Mouse (Mus musculus) CH12.LX (cell line): ENCODE measurements around the gene Nkain1. TPM values are rescaled to one million over a fixed set of nuclear protein-coding genes. Genes with fewer than 3 reads are reported as not detected.

Experiments
- DNase-seq: peaks from one replicate; pipeline ENCODE4 v3.0.0-alpha.2; 2013; ENCODE audit errors: extremely low read depth
- H3K27ac ChIP-seq: 2 replicates; pipeline ENCODE4 v1.5.1; 2012; ENCODE audit warnings: low read depth, mild to moderate bottlenecking, control low read depth, moderate library complexity; ENCODE audit not compliant: insufficient read depth
- H3K27me3 ChIP-seq: replicated peaks from 2 replicates; pipeline ENCODE3; 2012; ENCODE audit warnings: inconsistent platforms
- H3K36me3 ChIP-seq, 2 experiments: replicated peaks in 1 of 2; 2 replicates each; pipeline versions ENCODE3 to v1.6.1; 2012; ENCODE audit warnings: inconsistent platforms in 1 of 2, low read length in 1 of 2, mild to moderate bottlenecking in 1 of 2, mixed read lengths in 1 of 2, moderate library complexity in 1 of 2; ENCODE audit not compliant: control insufficient read depth in 1 of 2, insufficient read depth in 1 of 2
- H3K4me1 ChIP-seq, 2 experiments: 2 replicates each; pipeline ENCODE4 v1.6.1; 2012; ENCODE audit warnings: inconsistent platforms in 1 of 2, moderate library complexity in 1 of 2; ENCODE audit not compliant: insufficient read depth in 2 of 2, control insufficient read depth in 1 of 2
- H3K4me2 ChIP-seq: 2 replicates; pipeline ENCODE4 v1.6.1; 2012; ENCODE audit warnings: low read depth, mild to moderate bottlenecking, control low read depth; ENCODE audit not compliant: poor library complexity, insufficient read depth, severe bottlenecking
- H3K4me3 ChIP-seq, 3 experiments: fragments of 150-350 bp in 1 of 3; sonication (generic) in 1 of 3; replicated peaks in 1 of 3; 2 replicates each; pipeline versions ENCODE3 to v1.5.1; 2011 to 2012; ENCODE audit warnings: low read depth in 2 of 3, low read length in 2 of 3, mild to moderate bottlenecking in 2 of 3, moderate library complexity in 2 of 3, control low read depth in 1 of 3, improper control_type of control experiment in 1 of 3, inconsistent platforms in 1 of 3, mixed read lengths in 1 of 3; ENCODE audit not compliant: poor library complexity in 1 of 3
- H3K79me2 ChIP-seq: replicated peaks from 2 replicates; pipeline ENCODE4 v1.6.1; 2012; ENCODE audit warnings: mild to moderate bottlenecking, moderate library complexity; ENCODE audit not compliant: control insufficient read depth, poor library complexity, insufficient read depth, severe bottlenecking; ENCODE audit errors: extremely low read depth
- H3K9ac ChIP-seq: 2 replicates; pipeline ENCODE4 v1.6.1; 2012; ENCODE audit warnings: low read depth, mild to moderate bottlenecking, control low read depth, moderate library complexity; ENCODE audit not compliant: insufficient read depth
- H3K9me3 ChIP-seq: replicated peaks from 2 replicates; pipeline ENCODE3; 2012; ENCODE audit warnings: low read length, inconsistent platforms, mixed read lengths
- ETS1 ChIP-seq: conservative IDR thresholded peaks from 2 replicates; pipeline ENCODE4 v1.6.1; 2012; ENCODE audit warnings: low read depth, mild to moderate bottlenecking, inconsistent platforms, low read length, improper control_type of control experiment, moderate library complexity
- JUND ChIP-seq: conservative IDR thresholded peaks from 2 replicates; pipeline ENCODE4 v1.6.1; 2011; ENCODE audit warnings: low read depth, low read length, improper control_type of control experiment
- MAFK ChIP-seq: IDR thresholded peaks from 2 replicates; pipeline ENCODE4 v1.6.1; 2011; ENCODE audit warnings: low read length, improper control_type of control experiment; ENCODE audit not compliant: insufficient replicate concordance
- MAX ChIP-seq: IDR thresholded peaks from 2 replicates; pipeline ENCODE4 v1.6.1; 2011; ENCODE audit warnings: low read length, improper control_type of control experiment
- MAZ ChIP-seq: IDR thresholded peaks from 2 replicates; pipeline ENCODE4 v1.6.1; 2012; ENCODE audit warnings: low read depth, mild to moderate bottlenecking, inconsistent platforms, low read length, improper control_type of control experiment, moderate library complexity
- TCF12 ChIP-seq: IDR thresholded peaks from 2 replicates; pipeline ENCODE4 v1.6.1; 2014; ENCODE audit warnings: low read depth, mild to moderate bottlenecking, inconsistent platforms, low read length, improper control_type of control experiment
- UBTF ChIP-seq: IDR thresholded peaks from 2 replicates; pipeline ENCODE4 v1.6.1; 2012; ENCODE audit warnings: low read depth, mild to moderate bottlenecking, inconsistent platforms, low read length, improper control_type of control experiment, moderate library complexity
- ZKSCAN1 ChIP-seq: IDR thresholded peaks from 2 replicates; pipeline ENCODE4 v1.6.1; 2012; ENCODE audit warnings: low read depth, inconsistent platforms, low read length, improper control_type of control experiment, borderline replicate concordance
- dilution Hi-C: fragments of 300-500 bp; cut with MboI; formaldehyde crosslinking; loops from 2 replicates; pipeline ENCODE4 v1.14.3; 2020; ENCODE audit warnings: low sequenced_read_pairs; ENCODE audit not compliant: extremely low pct_unique_long_range_greater_than_20kb, extremely low pct_ligation_motif_present
- in situ Hi-C: fragments of 300-500 bp; cut with MboI; formaldehyde crosslinking; loops from 3 replicates; pipeline ENCODE4 v1.14.3; 2019; ENCODE audit warnings: low sequenced_read_pairs, low pct_ligation_motif_present, low pct_unique_long_range_greater_than_20kb, mixed read lengths
- polyA plus RNA-seq: library from polyadenylated mRNA; unstranded; fragments of >175 nt; gene quantifications from 2 replicates; pipeline ENCODE4 v1.2.1, GENCODE M21; 2012; ENCODE audit warnings: low read depth; ENCODE audit not compliant: insufficient read length
- total RNA-seq, 2 experiments: library from RNA; depleted of rRNA; stranded (reverse); fragments of 300-350 nt in 1 of 2; fragments of >200 nt in 1 of 2; gene quantifications; 2 replicates each; pipeline ENCODE4 v1.2.3; 2012 to 2014

The Nkain1 gene
- total and polyA plus RNA-seq, 3 experiments, result 5.5 to 23.1 (median 19.6) TPM

GRCm38 (mm10) chr4:130572545-130572944 lies 1.4 kb downstream of the Nkain1 start:
- Histone ChIP-seq H3K27me3 (peaks cover 30% of the 10 kb centered on the region), H3K79me2 (peaks cover 39% of the 10 kb centered on the region), H3K9me3 (no peaks in the 10 kb centered on the region), H3K27ac (no peak overlapping the region), H3K4me1 (peaks cover 27 to 51% of the 10 kb centered on the region in 2 experiments), H3K9ac (0 out of 2 replicates have a peak overlapping the region, but pooled peaks have one; percentile 50), H3K36me3 (no peaks in the 10 kb centered on the region), H3K4me2 (peak overlapping the region; percentile 37), H3K4me3 (peak overlapping the region; percentile 59 to 95 (median 70))
- TF ChIP-seq TCF12 (0 out of 2 replicates have a peak, but pooled peaks have one; percentile 19), MAX (peak; percentile 38; the same call in 1 of the 2 replicates), ETS1 (0 out of 2 replicates have a peak, but pooled peaks have one; percentile 18), MAZ (0 out of 2 replicates have a peak, but pooled peaks have one; percentile 47), UBTF (no peak)
- dilution Hi-C loops (no loop called here), in situ Hi-C loops (no loop called here)
- DNase-seq, result no peak

GRCm38 (mm10) chr4:130570941-130571720 lies 2.8 kb downstream of the Nkain1 start:
- H3K4me2 ChIP-seq, result no peak overlapping the region
- peaks cover 30% of the 10 kb centered on the region for H3K27me3 ChIP-seq
- no peak overlapping the region for H3K27ac ChIP-seq
- H3K4me3 ChIP-seq, result no peak overlapping the region
- TF ChIP-seq JUND, result no peak
- H3K36me3 ChIP-seq, result no peaks in the 10 kb centered on the region
- dilution Hi-C loops, result no loop called here
- H3K4me1 ChIP-seq, result peaks cover 18 to 39% of the 10 kb centered on the region in 2 experiments
- H3K9me3 ChIP-seq, result no peaks in the 10 kb centered on the region
- peaks cover 39% of the 10 kb centered on the region for H3K79me2 ChIP-seq
- H3K9ac ChIP-seq, result no peak overlapping the region
- no peak for DNase-seq
- in situ Hi-C loops, result no loop called here

- Histone ChIP-seq H3K4me2 (no peak overlapping the region), H3K27me3 (peaks cover 10% of the 10 kb centered on the region), H3K27ac (no peak overlapping the region), H3K79me2 (peaks cover 41% of the 10 kb centered on the region), H3K9me3 (no peaks in the 10 kb centered on the region), H3K4me1 (peaks cover 9 to 22% of the 10 kb centered on the region in 2 experiments; a peak in 3 of 4 replicates), H3K9ac (no peak overlapping the region), H3K4me3 (no peak overlapping the region), H3K36me3 (peaks cover 0 to 4% of the 10 kb centered on the region in 2 experiments)
- DNase-seq, result no peak
- in situ Hi-C loops, result no loop called here
- dilution Hi-C loops, result no loop called here
- TF ChIP-seq MAFK, result no peak
- TF ChIP-seq ZKSCAN1, result 0 out of 2 replicates have a peak, but pooled peaks have one; percentile 4
Measured at GRCm38 (mm10) chr4:130568043-130568978, 5.7 kb downstream of the Nkain1 start.
